Mouse (Mus musculus) adipocyte (in vitro differentiated cells): ENCODE measurements around the gene Rex1bd.

ENCODE experiments used
- DNase-seq: peaks from one replicate; pipeline ENCODE4 v3.0.0-alpha.2; 2016; ENCODE audit warnings: low spot score

The Rex1bd gene

DNA sequence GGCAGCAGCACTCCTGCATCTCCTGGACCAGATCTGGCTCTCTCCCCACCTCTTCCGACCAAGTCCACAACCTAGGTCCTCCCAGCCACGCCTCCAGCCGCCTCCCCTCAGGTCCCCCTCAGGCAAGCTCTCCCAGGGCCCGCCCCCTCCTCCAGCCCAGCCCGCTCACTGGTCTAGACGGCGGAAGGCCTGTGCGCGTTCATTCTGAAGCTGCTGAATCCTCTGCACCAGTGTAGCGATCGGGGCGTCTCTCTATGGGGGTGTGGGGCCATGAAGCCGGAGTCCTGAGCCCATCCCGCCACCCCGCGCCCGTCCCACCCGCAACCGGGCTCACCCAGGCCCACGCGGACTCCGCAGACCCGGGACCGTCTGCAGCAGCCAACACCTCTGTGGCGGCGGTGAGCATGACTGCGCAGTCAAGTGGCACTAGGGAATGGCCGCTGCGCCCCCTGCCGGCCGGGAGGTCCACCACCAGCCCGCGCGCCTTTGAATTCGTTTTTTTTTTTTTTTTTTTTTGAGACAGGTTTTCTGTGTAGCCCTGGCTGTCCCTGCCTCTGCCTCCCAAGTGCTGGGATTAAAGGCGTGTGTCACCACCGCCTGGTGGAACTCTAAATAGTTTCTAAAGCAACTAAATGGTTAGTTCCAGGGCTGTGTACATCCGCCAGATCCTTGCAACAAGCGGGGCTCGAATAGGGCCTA, at the start of gene Rex1bd:
Rex1bd (minus strand) TSS at position 425 of the 699 bp plus-strand sequence.
- DNase-seq = peak; percentile 96

GRCm38 (mm10) chr8:70555079-70555747, 48.7 kb upstream of the Rex1bd start:
- no peak for DNase-seq

DNA sequence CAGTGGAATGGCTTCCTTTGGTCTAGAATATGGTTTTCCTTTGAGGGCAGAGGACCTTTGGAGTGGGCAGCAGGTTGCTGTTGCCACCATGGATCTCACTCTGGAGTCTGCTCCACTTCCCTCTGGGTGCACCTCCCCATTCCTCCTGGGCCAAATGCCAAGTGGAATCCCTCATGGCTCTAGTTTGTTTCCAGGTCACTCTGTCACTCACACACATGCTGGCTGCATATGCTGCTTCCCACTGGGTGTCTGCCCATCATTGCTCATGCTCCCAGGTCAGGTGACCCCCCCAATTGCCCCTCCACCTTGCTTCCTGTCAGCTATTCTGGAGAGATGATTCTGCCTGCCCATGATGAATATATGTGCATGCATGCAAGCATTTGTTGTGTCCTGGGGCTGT, 47.2 kb upstream of the Rex1bd start:
- DNase-seq = peak; percentile 89

DNA sequence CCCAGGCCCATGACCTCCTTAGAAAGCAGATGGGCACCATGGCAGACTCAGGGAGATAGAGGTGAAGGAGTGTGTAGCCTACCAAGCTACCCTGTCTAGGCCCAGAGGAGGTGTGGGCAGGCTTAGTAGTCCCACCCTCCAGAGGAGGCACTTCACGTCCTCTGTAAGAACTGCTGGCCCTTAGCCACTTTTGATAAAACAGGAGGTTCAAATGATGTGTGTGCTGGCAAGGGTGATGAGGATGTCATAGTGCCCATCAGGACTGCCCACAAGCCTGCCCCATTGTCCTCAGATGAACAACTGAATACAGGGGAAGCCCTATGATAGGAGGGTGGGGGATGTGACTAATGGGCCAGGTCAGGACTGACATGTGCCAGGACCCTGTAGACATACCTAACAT, 46.3 kb upstream of the Rex1bd start:
- DNase-seq = no peak

DNA sequence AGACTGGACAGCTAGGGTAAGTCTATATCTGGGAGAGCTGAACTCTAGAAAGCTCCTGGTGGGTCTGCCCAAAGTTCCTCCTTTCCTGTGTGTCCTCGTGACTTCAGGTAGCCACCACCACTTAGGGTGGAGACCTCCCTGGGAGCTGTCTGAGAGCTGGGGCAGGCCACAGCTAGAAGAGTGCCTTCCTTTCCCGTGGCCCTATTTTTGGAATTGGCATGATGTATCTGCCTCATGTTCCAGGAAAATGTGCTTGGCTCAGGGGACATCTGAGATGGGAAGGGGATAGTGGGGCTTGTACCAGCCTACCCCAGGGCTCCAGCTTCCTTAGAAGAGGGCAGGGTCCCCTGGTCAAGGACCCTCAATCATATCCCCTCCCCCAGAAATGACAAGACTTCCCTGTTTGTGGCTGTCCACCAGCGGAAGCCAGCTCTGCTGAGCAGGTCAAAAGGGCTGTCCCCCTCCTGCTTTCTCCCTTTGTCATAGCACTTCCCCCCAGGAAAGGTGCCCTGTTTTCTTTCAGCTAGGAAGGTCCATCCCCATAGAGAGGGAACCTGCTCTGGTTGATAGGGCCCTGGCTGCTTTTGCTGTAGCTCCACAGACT, 45.1 kb upstream of the Rex1bd start:
- no peak for DNase-seq

DNA sequence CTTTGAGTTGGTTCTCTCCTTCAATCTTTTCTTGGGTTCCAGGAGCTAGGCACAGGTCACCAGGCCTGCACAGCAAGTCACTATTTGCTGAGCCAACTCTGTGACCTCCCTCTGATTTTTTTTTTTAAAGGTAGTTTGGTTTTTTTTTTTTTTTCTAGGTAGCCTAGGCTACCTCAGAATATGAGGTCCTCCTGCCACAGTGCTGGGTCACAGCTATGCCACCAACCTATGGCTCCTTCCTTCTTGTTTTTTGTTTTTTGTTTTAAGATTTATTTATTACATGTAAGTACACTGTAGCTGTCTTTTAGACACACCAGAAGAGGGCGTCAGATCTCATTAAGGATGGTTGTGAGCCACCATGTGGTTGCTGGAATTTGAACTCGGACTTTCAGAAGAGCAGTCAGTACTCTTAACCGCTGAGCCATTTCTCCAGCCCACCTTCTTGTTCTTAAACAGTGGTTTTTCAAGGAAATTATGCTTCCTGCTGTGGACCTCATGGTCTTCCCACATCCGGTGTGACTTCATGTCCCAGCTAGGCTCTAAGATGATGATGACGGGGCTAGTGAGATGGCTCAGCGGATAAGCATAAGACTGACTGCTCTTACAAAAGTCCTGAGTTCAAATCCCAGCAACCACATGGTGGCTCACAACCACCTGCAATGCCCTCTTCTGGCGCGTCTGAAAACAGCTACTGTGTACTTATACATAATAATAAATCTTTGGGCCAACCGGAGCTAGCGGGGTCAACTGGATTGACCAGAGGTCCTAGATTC, 43.0 kb upstream of the Rex1bd start:
- no peak for DNase-seq

- no peak for DNase-seq
Measured at GRCm38 (mm10) chr8:70547762-70548161, 41.2 kb upstream of the Rex1bd start.

GRCm38 (mm10) chr8:70546412-70546811, 39.9 kb upstream of the Rex1bd start:
- no peak for DNase-seq

GRCm38 (mm10) chr8:70544200-70544687, 37.7 kb upstream of the Rex1bd start:
- peak; percentile 97 for DNase-seq

DNA sequence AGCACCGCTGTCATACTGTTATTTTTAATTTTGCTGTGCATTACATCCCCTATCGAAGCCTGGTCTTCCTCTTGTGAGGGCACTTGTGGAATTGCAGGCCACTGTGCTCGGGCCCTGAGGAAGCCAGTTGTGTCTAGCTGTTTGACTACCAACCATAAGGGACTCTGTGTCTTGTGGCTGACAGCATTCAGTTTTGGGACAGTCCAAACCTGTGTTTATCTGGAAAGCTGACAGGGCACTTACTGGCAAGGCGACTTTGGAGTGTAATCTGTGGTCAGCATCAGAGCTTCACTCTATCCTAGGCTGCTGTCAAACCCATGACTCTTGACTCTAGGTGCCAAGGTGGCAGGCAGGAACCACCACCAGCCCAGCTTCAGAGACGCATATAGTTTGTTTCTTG, 34.5 kb upstream of the Rex1bd start:
- DNase-seq = peak; percentile 56

GRCm38 (mm10) chr8:70540507-70541071, 34.0 kb upstream of the Rex1bd start:
- DNase-seq = peak; percentile 47

DNA sequence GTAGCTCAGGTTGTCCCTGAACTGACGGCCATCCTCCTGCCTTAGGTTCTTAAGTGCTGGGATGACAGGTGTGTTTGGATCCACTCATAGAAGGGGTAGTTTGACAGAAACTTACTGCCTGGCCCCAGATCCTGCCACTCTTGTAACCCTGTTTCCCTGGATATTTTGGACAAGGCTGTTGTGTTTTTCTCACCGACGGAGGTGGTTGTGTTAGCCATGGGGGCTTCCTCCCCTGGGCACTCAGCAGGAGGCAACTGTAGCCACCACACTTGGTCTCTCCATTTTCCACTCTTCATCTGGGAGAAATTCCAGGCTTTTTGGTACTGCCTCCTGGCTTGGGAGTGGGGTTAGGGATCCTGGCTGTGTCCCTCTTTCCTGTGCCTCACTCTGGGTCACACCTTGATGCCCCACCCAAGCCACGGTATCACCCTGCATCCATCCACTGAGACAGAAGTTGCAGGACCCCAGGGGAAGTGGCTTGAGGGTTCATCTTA, 33.5 kb upstream of the Rex1bd start:
- no peak for DNase-seq

DNA sequence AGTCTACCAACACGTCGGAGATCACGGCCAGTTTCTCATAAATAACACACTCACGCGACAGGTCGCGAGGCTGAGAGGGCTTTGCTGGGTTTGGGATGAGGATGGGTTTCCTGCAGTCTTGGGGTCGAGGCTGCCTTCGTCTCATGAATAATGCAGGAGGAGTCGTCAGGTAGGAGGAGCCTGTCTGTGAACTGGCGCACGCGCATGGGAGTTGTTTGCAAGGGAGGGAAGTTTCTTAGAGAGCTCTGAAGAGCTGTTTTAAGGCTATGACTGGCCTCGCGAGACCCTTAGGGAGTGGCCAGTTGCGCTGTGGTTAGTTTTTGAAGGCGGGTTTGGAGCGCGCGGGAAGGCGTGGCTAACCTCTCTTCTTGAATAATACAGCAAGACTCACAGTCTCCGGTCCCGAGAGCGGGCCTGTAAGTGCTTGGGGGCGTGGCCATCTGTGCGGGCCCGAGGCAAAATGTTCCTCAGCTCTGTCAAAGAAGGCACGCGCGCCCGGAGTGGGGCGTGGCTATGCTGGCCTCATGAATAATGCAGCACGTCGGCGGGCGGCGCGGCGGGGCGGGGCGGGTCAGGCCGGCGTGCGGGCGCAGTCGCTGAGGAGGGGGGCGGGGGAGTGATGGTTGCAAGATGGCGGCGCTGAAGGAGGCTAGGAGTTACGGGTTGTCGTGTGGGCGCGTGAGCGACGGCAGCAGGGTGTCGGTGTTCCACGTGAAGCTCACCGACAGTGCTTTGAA, 32.7 kb upstream of the Rex1bd start, which contains the start of gene Ell:
Ell (plus strand) TSS at position 381 of the 737 bp plus-strand sequence.
- DNase-seq = peak; percentile 100

DNA sequence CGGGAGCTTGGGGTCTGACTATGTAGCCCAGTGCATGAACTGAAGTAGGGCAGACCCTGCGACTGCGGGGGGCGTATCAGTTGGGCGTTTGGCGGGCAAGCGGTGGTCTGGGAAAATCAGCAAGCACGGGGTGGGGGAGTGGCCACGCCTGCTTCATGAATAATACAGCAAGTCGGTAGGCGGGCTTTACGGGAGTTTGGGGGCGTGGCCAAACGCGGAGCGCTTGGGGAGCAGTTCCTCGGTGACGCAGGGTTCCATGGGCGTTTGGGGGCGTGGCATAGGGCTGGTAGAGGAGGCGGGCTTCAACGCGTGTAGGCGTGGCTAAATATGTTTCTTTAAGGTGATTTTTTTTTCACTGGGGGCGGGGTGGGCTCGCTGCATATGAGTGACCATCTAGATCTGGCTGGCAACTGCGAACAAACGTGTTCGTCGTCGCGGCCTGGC, 32.1 kb upstream of the Rex1bd start:
- peak; percentile 100 for DNase-seq

DNA sequence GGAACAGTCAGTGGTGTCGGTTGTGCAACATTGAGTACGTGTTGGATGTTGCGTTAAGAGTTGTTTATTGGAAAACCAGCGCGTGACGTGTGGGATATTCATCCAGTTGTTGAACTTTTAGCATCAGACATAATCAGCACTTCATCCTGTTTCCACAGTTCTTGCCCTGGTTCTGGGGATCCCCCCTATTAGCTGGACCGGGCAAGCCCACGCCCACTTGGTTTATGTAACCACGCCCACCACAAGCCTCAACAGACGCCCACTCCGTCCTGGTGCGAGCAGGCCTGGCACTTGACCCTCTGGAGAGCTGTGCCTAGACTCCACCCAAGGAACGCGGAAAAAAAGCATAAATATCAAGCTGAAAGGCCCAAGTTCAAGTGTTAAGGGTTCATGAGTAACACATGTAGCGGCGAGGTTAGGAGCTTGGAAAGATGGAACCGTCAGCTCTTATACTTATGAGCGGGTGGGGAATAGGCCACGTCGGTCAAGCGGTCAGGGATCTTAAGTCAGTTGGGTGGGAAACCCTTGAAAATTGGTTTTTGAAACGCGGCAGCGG, 31.6 kb upstream of the Rex1bd start:
- DNase-seq = peak; percentile 87

DNA sequence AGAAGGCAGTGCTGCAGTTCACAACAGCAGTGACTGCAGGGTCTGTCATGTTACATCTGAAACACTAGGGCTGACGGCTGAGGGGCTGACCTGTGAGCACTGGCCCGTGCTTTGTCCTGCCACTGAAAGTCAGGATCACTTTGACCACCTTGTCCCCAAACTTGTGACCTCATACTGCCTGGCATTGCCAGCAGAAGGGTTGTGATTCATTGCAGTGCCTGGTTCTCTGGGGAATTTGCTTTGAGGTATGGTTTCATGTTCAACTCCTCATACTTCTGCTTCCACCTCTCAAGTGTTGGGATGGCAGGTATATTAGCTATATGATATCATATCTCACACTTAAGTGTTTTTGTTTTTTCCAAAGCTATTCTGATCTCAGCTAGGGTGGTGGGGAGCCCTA, 29.1 kb upstream of the Rex1bd start:
- no peak for DNase-seq

DNA sequence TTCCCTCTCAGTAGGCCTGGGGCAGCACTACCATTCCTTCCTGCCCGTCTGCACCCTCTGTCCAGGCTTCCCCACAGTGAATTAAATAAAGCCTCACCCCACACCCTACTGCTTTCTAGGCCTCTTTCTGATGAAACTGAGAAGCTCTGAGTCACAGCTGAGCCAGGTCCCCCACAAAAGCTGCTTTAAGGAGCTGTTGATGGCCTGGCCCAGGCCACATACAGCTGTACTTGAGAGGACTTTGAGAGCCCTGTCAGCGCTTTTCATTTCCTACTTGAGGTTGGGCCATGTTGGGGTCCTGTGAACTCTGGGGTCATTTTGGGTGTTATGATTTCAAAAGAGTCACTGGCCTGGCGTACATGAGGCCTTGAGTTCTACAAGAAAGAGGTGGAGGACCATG, 28.7 kb upstream of the Rex1bd start:
- DNase-seq = no peak

- no peak for DNase-seq
Measured at GRCm38 (mm10) chr8:70534281-70534680, 27.7 kb upstream of the Rex1bd start.

DNA sequence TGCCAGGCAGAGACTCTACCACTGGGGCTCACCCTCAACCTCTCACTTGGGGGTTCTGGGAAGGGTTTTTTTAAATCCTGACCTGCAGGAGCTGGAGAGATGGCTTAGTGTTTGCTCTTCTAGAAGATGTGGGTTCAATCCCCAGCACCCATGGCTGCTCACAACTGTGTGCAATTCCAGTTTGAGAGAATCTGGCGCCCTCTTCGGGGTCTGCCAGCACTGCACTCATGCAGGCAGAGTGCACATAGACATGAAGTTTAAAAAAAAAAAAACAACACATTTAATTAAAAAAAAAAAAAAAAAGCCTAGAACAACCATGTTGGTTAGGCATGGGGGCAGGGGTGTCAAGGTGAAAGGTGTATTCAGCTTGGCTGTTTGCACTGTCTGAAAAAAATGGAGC, 23.8 kb upstream of the Rex1bd start:
- peak; percentile 57 for DNase-seq

GRCm38 (mm10) chr8:70529741-70530161, 23.2 kb upstream of the Rex1bd start:
- peak; percentile 89 for DNase-seq

GRCm38 (mm10) chr8:70529299-70529698, 22.7 kb upstream of the Rex1bd start:
- no peak for DNase-seq
